Mouse (Mus musculus) liver, postnatal 0 days (tissue): ENCODE measurements around the gene Ak5. TPM values are rescaled to one million over a fixed set of nuclear protein-coding genes. Genes with fewer than 3 reads are reported as not detected.

Source experiments
- ATAC-seq: fragments of 200-750 bp; cut with Nextera tagmentation; 2 replicates; pipeline ENCODE4 v1.8.0; 2017; ENCODE audit warnings: mild to moderate bottlenecking, moderate library complexity
- DNase-seq: peaks from one replicate; pipeline ENCODE4 v3.0.0-alpha.2; 2016
- H3K27ac ChIP-seq: fragments of 300-500 bp; sonication (generic); 2 replicates; pipeline ENCODE4 v1.5.1; 2014; ENCODE audit warnings: antibody characterized with exemption, moderate library complexity, mild to moderate bottlenecking, low read depth
- H3K27me3 ChIP-seq: fragments of 300-500 bp; sonication (generic); 2 replicates; pipeline ENCODE4 v1.6.1; 2014; ENCODE audit warnings: low read length, control low read depth, mixed read lengths; ENCODE audit not compliant: insufficient read depth
- H3K36me3 ChIP-seq: fragments of 300-500 bp; sonication (generic); replicated peaks from 2 replicates; pipeline ENCODE4 v1.6.1; 2014; ENCODE audit warnings: mild to moderate bottlenecking, control low read depth, low read length, moderate library complexity, mixed read lengths; ENCODE audit not compliant: insufficient read depth
- H3K4me1 ChIP-seq: fragments of 300-500 bp; sonication (generic); 2 replicates; pipeline ENCODE4 v1.6.1; 2014; ENCODE audit warnings: antibody characterized with exemption, mild to moderate bottlenecking, control low read depth; ENCODE audit not compliant: insufficient read depth
- H3K4me2 ChIP-seq: fragments of 300-500 bp; sonication (generic); 2 replicates; pipeline ENCODE4 v1.6.1; 2014; ENCODE audit warnings: low read depth, mild to moderate bottlenecking, low read length, moderate library complexity, mixed read lengths
- H3K4me3 ChIP-seq: fragments of 300-500 bp; sonication (generic); 2 replicates; pipeline ENCODE4 v1.5.1; 2014; ENCODE audit warnings: low read depth, low read length
- H3K9ac ChIP-seq: fragments of 300-500 bp; sonication (generic); replicated peaks from 2 replicates; pipeline ENCODE4 v1.6.1; 2014; ENCODE audit warnings: mild to moderate bottlenecking, moderate library complexity
- H3K9me3 ChIP-seq: fragments of 300-500 bp; sonication (generic); 2 replicates; pipeline ENCODE4 v1.6.1; 2016; ENCODE audit warnings: mild to moderate bottlenecking, control low read depth, low read length, mixed read lengths
- CTCF ChIP-seq: sonication (generic); IDR thresholded peaks from 2 replicates; pipeline ENCODE4 v1.5.1; 2016; ENCODE audit warnings: antibody characterized with exemption, low read depth
- EP300 ChIP-seq: IDR thresholded peaks from 2 replicates; pipeline ENCODE4 v1.6.1; 2016; ENCODE audit warnings: antibody characterized with exemption, low read depth, mild to moderate bottlenecking
- WGBS: fragments of 180-500 bp; shearing (Covaris S2); extraction: QIAGEN DNeasy Blood & Tissue Kit; methylation state at CpG from one replicate; pipeline ENCODE4 v1.1.7; 2014; ENCODE audit not compliant: insufficient replicate concordance; 5-methylcytosine and 5-hydroxymethylcytosine counted together
- polyA plus RNA-seq: library from polyadenylated mRNA; unstranded; fragments of >200 nt; fragmentation: Nextera tagmentation; extraction: Ambion mirVana; gene quantifications from 2 replicates; pipeline ENCODE4 v1.2.1, GENCODE M21; 2015

Ak5 gene
- polyA plus RNA-seq, 1 experiment from 2014 or later = 0.11 TPM

DNA sequence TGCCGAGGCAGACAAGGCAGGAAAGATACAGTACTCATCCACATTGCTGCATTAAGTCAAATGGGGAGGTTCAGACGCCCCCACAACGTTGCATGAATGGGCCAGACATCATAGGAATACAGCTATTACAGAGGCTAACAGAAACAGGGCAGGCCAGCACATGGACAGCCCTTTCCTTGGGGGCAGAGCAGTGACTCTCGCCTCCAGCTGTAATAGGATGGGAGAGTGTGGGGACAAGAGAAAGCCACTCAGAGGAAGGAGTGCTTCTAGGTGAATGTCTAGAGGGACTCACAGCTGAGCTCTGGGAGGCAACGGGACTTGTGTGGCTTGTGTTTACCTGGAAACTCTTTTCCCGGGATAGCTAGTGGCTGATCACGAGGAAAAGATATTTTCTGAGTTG, 184.4 kb downstream of the Ak5 start:
- ATAC-seq = no peak

DNA sequence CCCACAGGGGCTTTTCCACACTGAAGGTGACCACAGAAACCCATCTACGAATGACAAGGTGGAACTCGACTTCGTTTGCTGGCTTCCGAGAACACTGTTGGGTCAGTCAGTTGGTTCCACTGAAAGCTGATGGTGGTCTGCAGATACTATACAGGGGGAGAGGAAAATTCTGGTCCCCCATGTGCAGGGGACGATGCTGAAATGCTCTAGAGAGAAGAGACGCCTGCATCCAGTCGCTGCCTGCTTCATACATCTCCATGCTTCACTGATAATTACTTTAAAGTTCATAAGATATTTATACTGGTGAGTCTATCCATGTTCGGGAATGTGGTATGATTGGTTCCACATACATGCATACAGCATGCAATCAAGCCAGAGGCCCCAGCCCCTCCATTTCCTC, 186.0 kb downstream of the Ak5 start:
- H3K9ac ChIP-seq = no peak overlapping the region
- H3K9me3 ChIP-seq = no peaks in the 10 kb centered on the region
- H3K36me3 ChIP-seq = no peaks in the 10 kb centered on the region
- no peaks in the 10 kb centered on the region for H3K27me3 ChIP-seq
- H3K4me1 ChIP-seq = peaks cover 9% of the 10 kb centered on the region
- no peak overlapping the region for H3K4me3 ChIP-seq
- WGBS = 76% methylated on average over 8 of the region's 8 CpGs
- H3K27ac ChIP-seq = no peak overlapping the region
- ATAC-seq = no peak
- DNase-seq = no peak
- no peak overlapping the region for H3K4me2 ChIP-seq
- TF ChIP-seq EP300 (no peak), CTCF (no peak)

More for the DNA sequence above, 184.4 kb downstream of the Ak5 start:
- Histone ChIP-seq H3K4me1 (peaks cover 3% of the 10 kb centered on the region), H3K9me3 (no peaks in the 10 kb centered on the region), H3K9ac (no peak overlapping the region), H3K4me3 (no peak overlapping the region), H3K27ac (no peak overlapping the region), H3K27me3 (no peaks in the 10 kb centered on the region), H3K36me3 (no peaks in the 10 kb centered on the region), H3K4me2 (no peak overlapping the region)
- no peak for DNase-seq
- no peak for TF ChIP-seq EP300
- no peak for TF ChIP-seq CTCF
- 54% methylated on average over 7 of the region's 7 CpGs for WGBS

DNA sequence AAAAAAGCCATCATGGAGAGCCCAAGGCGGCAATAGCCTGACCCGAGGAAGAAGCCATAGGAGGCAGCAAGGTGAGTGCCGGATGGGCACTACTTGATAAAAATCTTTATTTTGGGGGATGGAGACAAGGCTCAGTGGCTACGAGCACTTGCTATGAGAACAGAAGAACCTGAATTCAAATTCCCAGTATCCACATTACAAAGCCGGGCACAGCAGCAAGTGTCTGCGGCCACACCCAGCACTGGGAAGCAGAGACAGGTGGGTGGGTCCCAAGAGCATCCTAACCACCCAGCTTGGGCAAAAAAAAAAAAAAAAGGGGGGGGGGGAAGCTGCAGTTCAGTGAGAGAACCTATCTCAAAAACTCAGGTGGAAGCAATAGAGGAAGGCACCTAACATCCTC, 187.8 kb downstream of the Ak5 start:
- no peak for TF ChIP-seq EP300
- TF ChIP-seq CTCF = no peak
- H3K4me3 ChIP-seq = no peak overlapping the region
- no peak overlapping the region for H3K27ac ChIP-seq
- no peaks in the 10 kb centered on the region for H3K36me3 ChIP-seq
- ATAC-seq = no peak
- no peaks in the 10 kb centered on the region for H3K27me3 ChIP-seq
- H3K4me2 ChIP-seq = no peak overlapping the region
- DNase-seq = no peak
- WGBS = 83% methylated on average over 6 of the region's 6 CpGs
- H3K9ac ChIP-seq = no peak overlapping the region
- H3K9me3 ChIP-seq = no peaks in the 10 kb centered on the region
- H3K4me1 ChIP-seq = peaks cover 9% of the 10 kb centered on the region

DNA sequence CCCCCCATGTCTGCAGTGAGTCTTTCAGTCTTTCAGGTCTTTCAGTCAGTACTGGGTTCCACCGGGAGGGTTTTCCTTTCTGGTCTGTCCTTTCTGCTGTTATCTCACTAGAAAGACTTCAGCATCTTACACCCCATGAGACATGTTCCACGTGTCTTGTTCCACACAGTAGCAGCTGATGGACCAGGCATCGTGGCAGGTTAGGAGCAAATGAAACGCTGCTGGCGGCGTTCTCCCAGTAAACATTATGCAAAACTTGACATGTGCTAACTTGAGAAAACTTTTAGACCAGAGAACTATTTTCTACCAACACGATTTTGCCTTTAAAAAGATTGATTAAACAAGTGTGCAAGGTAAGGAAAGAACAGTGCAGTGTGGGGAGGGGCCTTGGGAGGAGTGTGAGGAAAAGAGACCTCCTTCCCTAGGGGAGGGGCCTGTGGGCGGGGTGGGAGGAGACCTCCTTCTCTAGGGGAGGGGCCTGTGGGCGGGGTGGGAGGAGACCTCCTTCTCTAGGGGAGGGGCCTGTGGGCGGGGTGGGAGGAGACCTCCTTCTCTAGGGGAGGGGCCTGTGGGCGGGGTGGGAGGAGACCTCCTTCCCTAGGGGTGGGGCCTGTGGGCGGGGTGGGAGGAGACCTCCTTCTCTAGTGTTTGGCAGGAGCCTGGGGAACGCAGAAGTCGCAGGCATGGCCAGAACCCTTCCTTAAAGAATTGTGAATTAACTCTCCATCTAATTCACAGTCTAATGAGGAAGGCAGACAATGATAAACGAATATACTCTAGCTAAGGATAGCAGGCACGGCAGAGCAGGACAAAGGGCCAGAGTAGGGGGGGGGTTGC, 189.3 kb downstream of the Ak5 start:
- H3K4me1 ChIP-seq = peaks cover 9% of the 10 kb centered on the region
- no peaks in the 10 kb centered on the region for H3K36me3 ChIP-seq
- peak overlapping the region; percentile 78 for H3K27ac ChIP-seq
- 2% methylated on average over 13 of the region's 16 CpGs for WGBS
- peak overlapping the region; percentile 53 for H3K4me3 ChIP-seq
- no peaks in the 10 kb centered on the region for H3K27me3 ChIP-seq
- DNase-seq (peak; percentile 80), ATAC-seq (peak; percentile 80)
- H3K4me2 ChIP-seq = peak overlapping the region; percentile 95
- H3K9me3 ChIP-seq = no peaks in the 10 kb centered on the region
- TF ChIP-seq EP300 (no peak), CTCF (0 out of 2 replicates have a peak, but pooled peaks have one; percentile 12)
- H3K9ac ChIP-seq = peak overlapping the region; percentile 67

DNA sequence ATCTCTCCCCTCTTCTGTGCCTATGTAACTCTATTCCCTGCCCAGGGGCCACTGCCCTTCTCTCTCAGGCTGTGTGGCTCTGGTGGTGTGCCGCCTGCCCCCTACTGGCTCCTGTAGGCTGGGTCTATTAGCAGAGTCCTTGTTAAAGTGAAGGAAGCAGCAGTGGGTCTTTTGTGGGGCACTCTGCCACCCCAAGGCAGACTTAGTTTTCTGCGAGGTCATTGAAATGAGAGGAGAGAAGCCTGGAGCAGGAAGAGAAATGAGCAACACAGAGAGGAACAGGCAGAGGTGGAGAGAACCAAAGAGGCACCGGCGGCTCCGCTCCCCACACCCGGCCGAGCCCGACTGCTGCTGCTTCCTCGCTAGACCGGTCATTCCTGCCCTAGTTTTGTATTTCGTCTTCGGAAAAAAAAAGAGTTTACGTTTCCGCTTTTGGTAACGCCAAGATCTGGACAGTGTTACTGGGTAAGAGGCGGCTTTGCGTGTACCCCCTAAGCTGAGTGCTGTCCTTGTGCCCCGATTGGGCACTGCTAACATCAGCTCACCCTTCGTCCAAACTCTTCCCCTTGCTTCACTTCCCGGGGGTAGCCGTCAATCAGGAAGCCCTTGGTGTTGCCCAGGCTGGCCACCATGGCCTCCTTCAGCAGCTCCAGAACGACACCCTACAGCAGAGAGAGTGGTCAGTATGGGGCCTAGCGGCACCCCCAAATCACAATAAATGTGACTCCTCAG, 190.2 kb downstream of the Ak5 start:
- peak overlapping the region; percentile 78 for H3K27ac ChIP-seq
- ATAC-seq = peak; percentile 79
- H3K9ac ChIP-seq = peak overlapping the region; percentile 67
- TF ChIP-seq EP300 (no peak), CTCF (peak; percentile 83)
- H3K9me3 ChIP-seq = no peaks in the 10 kb centered on the region
- 2% methylated on average over 23 of the region's 23 CpGs for WGBS
- H3K27me3 ChIP-seq = no peaks in the 10 kb centered on the region
- DNase-seq = peak; percentile 80
- H3K4me2 ChIP-seq = peak overlapping the region; percentile 95
- H3K36me3 ChIP-seq = no peaks in the 10 kb centered on the region
- peaks cover 9% of the 10 kb centered on the region for H3K4me1 ChIP-seq
- H3K4me3 ChIP-seq = peak overlapping the region; percentile 53

DNA sequence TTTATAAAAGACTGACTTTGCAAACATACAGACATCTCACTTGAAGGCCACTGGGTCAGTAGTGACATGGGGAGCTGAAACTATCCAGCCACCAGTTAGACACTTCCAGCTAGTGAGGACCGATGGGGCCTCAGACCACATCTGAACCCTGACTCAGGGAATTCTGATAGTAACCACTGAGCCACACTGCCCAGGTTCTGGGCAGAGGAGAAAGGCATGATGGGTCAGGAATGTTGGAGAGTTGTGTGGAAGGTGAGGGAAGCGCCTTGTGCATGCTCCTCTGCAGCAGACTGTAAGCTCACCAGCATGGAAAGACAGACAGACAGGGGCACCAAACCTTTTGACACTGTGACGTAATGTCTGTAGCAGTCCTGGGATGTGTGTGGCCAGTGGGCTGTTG, 192.3 kb downstream of the Ak5 start:
- ATAC-seq (no peak), DNase-seq (no peak)
- H3K4me2 ChIP-seq = no peak overlapping the region
- TF ChIP-seq EP300 = no peak
- H3K4me3 ChIP-seq = no peak overlapping the region
- 87% methylated on average over 3 of the region's 3 CpGs for WGBS
- no peaks in the 10 kb centered on the region for H3K9me3 ChIP-seq
- no peaks in the 10 kb centered on the region for H3K36me3 ChIP-seq
- no peak overlapping the region for H3K9ac ChIP-seq
- no peaks in the 10 kb centered on the region for H3K27me3 ChIP-seq
- H3K4me1 ChIP-seq = peaks cover 9% of the 10 kb centered on the region
- no peak overlapping the region for H3K27ac ChIP-seq
